Mouse (Mus musculus) stomach, postnatal 0 days (tissue): ENCODE results near the gene Cnga1. TPM values are rescaled to one million over a fixed set of nuclear protein-coding genes. Genes with fewer than 3 reads are reported as not detected.
"Not testable (repeated sequence)": the region's sequence is repeated elsewhere in the genome, so short reads cannot be mapped to it uniquely, and the experiment has no call there.

Source experiments
- ATAC-seq: fragments of 200-750 bp; cut with Nextera tagmentation; 2 replicates; pipeline ENCODE4 v1.8.0; 2017; ENCODE audit not compliant: low FRiP score, low TSS enrichment
- DNase-seq: peaks from one replicate; pipeline ENCODE4 v3.0.0-alpha.2; 2016; ENCODE audit warnings: low spot score
- H3K27ac ChIP-seq: fragments of 300-500 bp; sonication (generic); replicated peaks from 2 replicates; pipeline ENCODE4 v1.5.1; 2014; ENCODE audit warnings: mild to moderate bottlenecking, control low read depth
- H3K27me3 ChIP-seq: fragments of 300-500 bp; sonication (generic); 2 replicates; pipeline ENCODE4 v1.6.1; 2014; ENCODE audit warnings: low read length; ENCODE audit not compliant: control insufficient read depth, insufficient read depth
- H3K36me3 ChIP-seq: fragments of 300-500 bp; sonication (generic); 2 replicates; pipeline ENCODE4 v1.6.1; 2014; ENCODE audit warnings: low read length, mixed read lengths; ENCODE audit not compliant: control insufficient read depth, insufficient read depth
- H3K4me1 ChIP-seq: fragments of 300-500 bp; sonication (generic); replicated peaks from 2 replicates; pipeline ENCODE4 v1.6.1; 2014; ENCODE audit warnings: antibody characterized with exemption; ENCODE audit not compliant: control insufficient read depth, insufficient read depth
- H3K4me2 ChIP-seq: fragments of 300-500 bp; sonication (generic); replicated peaks from 2 replicates; pipeline ENCODE4 v1.6.1; 2014; ENCODE audit warnings: low read depth, mild to moderate bottlenecking, control low read depth, moderate library complexity
- H3K4me3 ChIP-seq: fragments of 300-500 bp; sonication (generic); 2 replicates; pipeline ENCODE4 v1.5.1; 2014; ENCODE audit warnings: low read depth, low read length, control low read depth
- H3K9ac ChIP-seq: fragments of 300-500 bp; sonication (generic); 2 replicates; pipeline ENCODE4 v1.6.1; 2014; ENCODE audit warnings: mild to moderate bottlenecking, low read length, control low read depth, mixed read lengths
- H3K9me3 ChIP-seq: fragments of 300-500 bp; sonication (generic); 2 replicates; pipeline ENCODE4 v1.6.1; 2016; ENCODE audit warnings: low read length; ENCODE audit not compliant: control insufficient read depth
- CTCF ChIP-seq: IDR thresholded peaks from 2 replicates; pipeline ENCODE4 v1.5.1; 2016; ENCODE audit warnings: antibody characterized with exemption, low read depth, mild to moderate bottlenecking, moderate library complexity
- EP300 ChIP-seq: optimal IDR thresholded peaks from 2 replicates; pipeline ENCODE3; 2016; ENCODE audit warnings: antibody characterized with exemption
- WGBS: fragments of 180-500 bp; shearing (Covaris S2); extraction: QIAGEN DNeasy Blood & Tissue Kit; methylation state at CpG from one replicate; pipeline ENCODE4 v1.1.7; 2014; 5-methylcytosine and 5-hydroxymethylcytosine counted together
- polyA plus RNA-seq: library from polyadenylated mRNA; unstranded; fragments of >200 nt; fragmentation: Nextera tagmentation; extraction: Ambion mirVana; gene quantifications from 2 replicates; pipeline ENCODE4 v1.2.1, GENCODE M21; 2015

The Cnga1 gene
- polyA plus RNA-seq, 1 experiment from 2014 or later = not detected

DNA sequence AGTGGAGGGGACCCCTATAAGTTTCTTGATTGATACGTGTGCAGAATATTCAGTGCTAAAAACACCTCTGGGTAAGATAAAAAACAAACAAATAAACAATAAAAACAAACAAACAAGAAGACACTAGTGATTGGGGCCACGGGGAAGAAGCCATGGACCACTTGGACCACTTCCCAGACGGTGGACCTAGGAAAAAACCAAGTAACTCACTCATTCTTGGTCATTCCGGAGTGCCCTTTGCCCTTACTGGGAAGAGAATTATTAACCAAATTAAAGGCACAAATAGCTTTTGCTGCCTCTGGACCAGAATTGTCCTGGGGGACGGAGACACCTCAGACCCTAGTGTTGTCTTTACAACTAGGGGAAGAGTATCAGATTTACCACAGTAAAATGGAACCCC, 78.5 kb downstream of the Cnga1 start:
- Histone ChIP-seq H3K4me1 (no peaks in the 10 kb centered on the region), H3K27me3 (no peaks in the 10 kb centered on the region), H3K27ac (no peak overlapping the region), H3K4me2 (no peak overlapping the region), H3K9me3 (no peaks in the 10 kb centered on the region), H3K4me3 (no peak overlapping the region), H3K36me3 (no peaks in the 10 kb centered on the region), H3K9ac (no peak overlapping the region)
- DNase-seq (no peak), ATAC-seq (no peak)
- WGBS = 80% methylated on average over 5 of the region's 5 CpGs
- TF ChIP-seq CTCF (no peak), EP300 (no peak)

DNA sequence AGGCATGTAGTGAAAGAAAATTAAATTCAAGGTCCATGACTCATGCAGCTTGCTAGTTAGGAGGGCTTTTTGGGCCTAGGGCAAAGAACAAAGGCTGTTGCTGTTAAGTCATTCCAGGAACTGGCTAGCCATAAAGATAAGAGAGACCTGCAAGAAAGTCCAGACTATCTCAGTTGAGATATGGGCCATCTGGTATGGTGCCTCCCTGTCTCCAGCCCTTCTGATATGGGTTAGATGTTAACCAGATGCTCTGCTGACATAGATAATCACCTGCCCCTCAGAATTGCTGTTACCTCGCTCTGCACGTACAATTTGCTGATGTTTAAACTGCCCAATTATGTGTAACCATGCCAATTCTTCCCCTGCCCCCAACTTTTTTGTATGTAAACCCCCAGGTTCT, 80.9 kb downstream of the Cnga1 start:
- not testable (repeated sequence) for ATAC-seq, DNase-seq, H3K36me3 ChIP-seq, H3K9me3 ChIP-seq, H3K27ac ChIP-seq, H3K27me3 ChIP-seq, H3K4me1 ChIP-seq, H3K4me2 ChIP-seq, H3K9ac ChIP-seq, H3K4me3 ChIP-seq
- WGBS = 80% methylated on average over 2 of the region's 2 CpGs

DNA sequence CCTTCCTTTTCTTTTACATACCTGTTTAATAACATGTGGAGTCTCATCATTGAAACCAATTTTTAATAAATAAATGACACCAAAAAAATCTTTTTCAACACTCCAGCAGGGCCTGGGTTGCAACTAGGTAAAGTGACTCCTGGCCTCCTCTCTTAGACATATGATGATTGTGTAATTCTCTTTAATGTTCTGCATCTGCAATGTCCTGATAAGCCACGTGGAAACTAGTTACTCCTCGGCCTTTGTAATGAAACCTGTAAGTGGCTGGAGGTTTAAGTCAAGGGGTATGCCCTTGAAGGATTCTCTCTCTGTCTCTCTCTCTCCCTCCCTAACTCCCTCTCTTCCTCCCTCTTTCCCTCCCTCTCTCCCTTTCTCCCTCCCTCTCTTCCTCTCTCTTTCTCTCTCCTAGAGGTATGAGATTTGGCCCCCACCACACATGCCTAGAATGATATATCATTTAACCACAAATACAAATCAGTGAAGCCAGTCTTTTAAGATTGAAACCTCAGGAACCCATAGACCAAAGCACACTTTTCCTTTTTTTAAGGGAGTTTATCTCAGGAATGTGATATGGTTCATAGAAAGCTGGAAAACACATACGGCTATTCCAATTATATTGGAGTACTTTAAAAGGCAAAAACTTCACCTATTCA, 83.0 kb downstream of the Cnga1 start:
- no peak overlapping the region for H3K27ac ChIP-seq
- H3K4me3 ChIP-seq = no peak overlapping the region
- no peak for TF ChIP-seq EP300
- no peak for TF ChIP-seq CTCF
- no peak overlapping the region for H3K4me2 ChIP-seq
- ATAC-seq (no peak), DNase-seq (no peak)
- no peaks in the 10 kb centered on the region for H3K9me3 ChIP-seq
- no peaks in the 10 kb centered on the region for H3K36me3 ChIP-seq
- H3K4me1 ChIP-seq = no peaks in the 10 kb centered on the region
- H3K27me3 ChIP-seq = no peaks in the 10 kb centered on the region
- no peak overlapping the region for H3K9ac ChIP-seq
- WGBS = 68% methylated on average over 3 of the region's 3 CpGs

DNA sequence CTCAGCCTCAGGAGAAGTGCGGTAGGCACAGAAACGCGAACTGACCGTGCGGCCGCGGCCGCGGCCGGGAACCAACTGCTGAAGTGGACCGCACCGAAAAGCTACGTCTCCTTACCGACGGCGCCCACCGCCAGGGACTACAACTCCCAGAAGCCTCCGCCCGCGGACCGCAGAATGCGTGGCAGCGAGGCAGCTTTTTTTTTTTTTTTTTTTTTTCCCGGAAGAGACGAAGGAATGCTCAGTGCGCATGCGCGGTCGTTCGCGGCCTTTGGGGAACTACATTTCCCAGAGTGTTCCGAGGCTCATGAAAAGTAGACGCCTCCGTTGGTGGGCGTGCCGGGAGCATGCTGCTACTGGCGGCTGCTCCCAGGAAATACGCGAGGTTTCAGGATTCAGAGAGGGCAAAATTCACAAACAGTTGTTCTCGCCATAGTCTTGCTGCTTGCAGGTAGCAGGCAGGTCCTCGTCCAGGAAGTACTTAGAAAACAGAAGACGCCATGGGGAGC, 84.5 kb downstream of the Cnga1 start, which contains the start of gene Nfxl1:
Nfxl1 (minus strand) TSS at position 141 of the 506 bp plus-strand sequence.
- TF ChIP-seq EP300 (no peak), CTCF (peak; percentile 18)
- under 1% methylated on average over 41 of the region's 42 CpGs for WGBS
- Histone ChIP-seq H3K4me2 (peak within 1 kb of the TSS; percentile 99), H3K27me3 (no peaks in the 10 kb centered on the region), H3K9me3 (no peaks in the 10 kb centered on the region), H3K9ac (peak within 1 kb of the TSS; percentile 91), H3K36me3 (0 out of 2 replicates have a peak, but pooled peaks cover 2% of the 10 kb centered on the region), H3K4me1 (no peaks in the 10 kb centered on the region), H3K27ac (peak within 1 kb of the TSS; percentile 70), H3K4me3 (peak within 1 kb of the TSS; percentile 89)
- ATAC-seq (peak; percentile 98), DNase-seq (peak; percentile 98)

DNA sequence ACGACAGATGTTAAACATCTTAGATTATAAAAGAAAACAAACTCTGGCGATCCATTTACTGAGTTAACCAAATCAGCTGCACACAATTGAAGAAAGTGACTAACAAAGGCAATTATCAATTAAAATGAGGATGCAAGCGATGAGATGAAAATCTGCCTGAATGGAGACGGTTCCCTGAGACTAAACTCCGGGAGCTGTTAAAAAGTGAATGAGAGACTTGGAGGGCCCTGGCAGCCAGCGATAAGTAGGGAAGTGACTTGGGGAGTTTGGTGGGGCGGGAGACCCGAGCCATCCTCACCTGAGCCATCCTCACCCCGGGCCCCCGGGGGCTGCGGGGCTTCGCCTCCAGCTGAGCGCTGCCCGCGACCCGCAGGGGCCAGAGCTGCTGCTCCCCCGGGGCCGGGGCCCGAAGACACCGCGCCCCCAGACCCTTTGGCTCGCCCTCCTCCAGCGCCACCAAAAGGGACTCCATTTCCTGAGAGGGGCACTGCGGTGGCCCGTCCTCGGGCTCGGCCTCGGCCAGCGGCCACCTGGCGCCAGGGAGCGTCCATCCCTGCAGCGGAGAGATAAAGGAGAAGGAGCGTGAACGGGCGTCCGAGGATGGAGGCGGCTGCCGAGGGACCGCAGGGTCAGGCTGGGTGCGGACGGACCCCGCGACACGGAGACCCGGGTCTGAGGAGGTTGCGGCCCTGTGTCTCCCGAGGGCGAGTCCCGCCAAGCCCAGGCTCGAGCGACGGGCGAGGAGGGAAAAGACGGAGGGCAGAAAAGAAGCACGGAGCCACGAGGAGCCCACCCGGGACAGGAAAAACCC, 85.2 kb downstream of the Cnga1 start:
- Histone ChIP-seq H3K4me1 (no peaks in the 10 kb centered on the region), H3K36me3 (peaks cover 2% of the 10 kb centered on the region; the same call in 1 of the 2 replicates), H3K27me3 (no peaks in the 10 kb centered on the region), H3K4me3 (peak overlapping the region; percentile 89), H3K4me2 (peak overlapping the region; percentile 99), H3K27ac (peak overlapping the region; percentile 65), H3K9ac (peak overlapping the region; percentile 91), H3K9me3 (no peaks in the 10 kb centered on the region)
- WGBS = 1% methylated on average over 56 of the region's 57 CpGs
- TF ChIP-seq EP300 (no peak), CTCF (no peak)
- peak; percentile 63 for ATAC-seq
- no peak for DNase-seq

DNA sequence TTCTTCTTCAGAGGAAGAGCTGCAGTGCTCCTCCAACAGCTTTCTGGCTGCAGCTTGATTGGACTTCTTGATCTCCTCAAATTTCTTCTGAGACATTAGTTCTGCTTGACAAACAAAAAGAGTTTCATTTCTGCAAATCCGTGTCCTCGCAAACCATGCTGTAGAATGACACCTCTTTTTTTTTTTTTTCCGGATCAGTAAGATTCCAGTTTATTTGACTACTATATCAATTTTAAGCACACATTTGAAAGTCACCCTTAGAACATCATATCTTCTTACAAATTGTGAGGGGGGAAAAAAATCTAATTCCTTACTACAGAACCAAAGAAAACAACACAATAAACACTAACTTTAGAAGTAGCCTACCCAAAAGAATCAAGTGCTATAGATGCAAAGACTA, 87.8 kb downstream of the Cnga1 start:
- ATAC-seq (no peak), DNase-seq (no peak)
- no peak overlapping the region for H3K4me3 ChIP-seq
- H3K9me3 ChIP-seq = no peaks in the 10 kb centered on the region
- H3K27ac ChIP-seq = no peak overlapping the region
- H3K36me3 ChIP-seq = peaks cover 2% of the 10 kb centered on the region; the same call in 1 of the 2 replicates
- 82% methylated on average over 3 of the region's 3 CpGs for WGBS
- H3K9ac ChIP-seq = no peak overlapping the region
- H3K4me2 ChIP-seq = no peak overlapping the region
- no peaks in the 10 kb centered on the region for H3K4me1 ChIP-seq
- no peaks in the 10 kb centered on the region for H3K27me3 ChIP-seq
- TF ChIP-seq EP300 = no peak
- no peak for TF ChIP-seq CTCF

Other genes starting within 250 kb of the Cnga1 start
- gene Corin, start 139.8 kb downstream of the Cnga1 start, polyA plus RNA-seq = 1.3 TPM in 2 replicates
- 8.8 and 9.5 TPM in 2 replicates for gene Nfxl1, start 84.6 kb downstream of the Cnga1 start, polyA plus RNA-seq
- 0.15 TPM in 1 of 2 replicates, not detected in the other for gene Zar1, start 63.0 kb downstream of the Cnga1 start, polyA plus RNA-seq
- gene Gm5868, start 56.7 kb downstream of the Cnga1 start, polyA plus RNA-seq = 0.56 and 1.1 TPM in 2 replicates
- gene Nipal1, start 3.5 kb upstream of the Cnga1 start, polyA plus RNA-seq = 64.5 and 64.7 TPM in 2 replicates
- 0.16 and 0.21 TPM in 2 replicates for gene Txk, start 108.5 kb upstream of the Cnga1 start, polyA plus RNA-seq
- 9.5 and 9.6 TPM in 2 replicates for gene Tec, start 224.2 kb upstream of the Cnga1 start, polyA plus RNA-seq